Mouse (Mus musculus): Measurements from ENCODE around the gene Akr1a1.
A peak's percentile ranks its signal among the peaks of the same experiment; 100 is the strongest.
"Not testable (repeated sequence)": the region's sequence is repeated elsewhere in the genome, so short reads cannot be mapped to it uniquely, and the experiment has no call there.

The Akr1a1 gene

GRCm38 (mm10) chr4:116650924-116651796 lies at the start of gene Akr1a1:
Akr1a1 (minus strand) TSS chr4:116651680.
- peak; percentile 83 for DNase-seq

DNA sequence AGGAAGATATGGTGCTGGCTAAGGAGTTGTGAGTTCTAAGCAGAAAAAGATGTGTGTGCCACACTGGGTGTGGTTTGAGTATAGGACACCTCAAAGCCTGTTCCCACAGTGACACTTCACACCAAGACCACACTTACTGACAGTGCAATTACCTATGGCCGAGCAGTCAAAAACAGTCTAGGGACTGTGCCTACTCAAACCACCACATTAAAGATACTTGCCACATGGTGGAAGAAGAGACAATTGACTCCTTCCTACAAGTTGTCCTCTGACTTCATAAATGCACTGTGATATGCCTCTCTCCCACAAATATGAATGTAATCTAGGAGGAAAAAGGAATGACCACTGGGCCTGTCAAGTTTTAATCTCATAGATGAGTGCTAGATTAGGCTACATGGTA lies 49.5 kb upstream of the Akr1a1 start:
- no peak for DNase-seq

DNA sequence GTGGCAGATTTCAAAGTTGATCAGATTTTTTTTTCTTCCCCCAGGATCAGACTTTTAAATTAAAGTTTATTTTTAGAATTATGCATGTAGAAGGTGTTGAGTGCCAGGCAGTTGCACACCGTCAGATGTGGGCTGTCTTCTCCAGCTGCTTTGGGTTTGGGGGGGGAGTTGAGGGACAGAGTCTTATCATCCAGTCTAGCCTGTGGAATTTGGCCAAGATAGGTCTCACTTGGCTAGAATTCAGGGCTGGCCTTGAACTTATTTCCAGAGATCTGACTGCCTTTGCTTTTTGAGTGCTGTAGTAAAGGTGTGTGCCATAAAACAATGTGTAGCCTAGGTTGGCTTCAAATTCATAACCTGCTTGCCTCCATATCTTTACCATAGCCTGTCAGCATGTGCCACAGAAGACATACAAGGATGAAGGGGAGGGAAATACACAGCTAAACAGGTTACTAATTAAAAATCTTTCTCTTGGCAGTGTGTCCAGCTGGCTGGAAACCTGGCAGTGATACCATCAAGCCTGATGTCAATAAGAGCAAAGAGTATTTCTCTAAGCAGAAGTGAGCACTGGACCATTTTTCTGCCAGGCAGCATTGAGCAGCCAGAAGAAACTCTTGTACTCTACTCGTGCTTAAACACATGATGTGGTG lies 47.3 kb upstream of the Akr1a1 start:
- no peak for DNase-seq

GRCm38 (mm10) chr4:116693785-116694184 lies 42.3 kb upstream of the Akr1a1 start:
- no peak for DNase-seq

DNA sequence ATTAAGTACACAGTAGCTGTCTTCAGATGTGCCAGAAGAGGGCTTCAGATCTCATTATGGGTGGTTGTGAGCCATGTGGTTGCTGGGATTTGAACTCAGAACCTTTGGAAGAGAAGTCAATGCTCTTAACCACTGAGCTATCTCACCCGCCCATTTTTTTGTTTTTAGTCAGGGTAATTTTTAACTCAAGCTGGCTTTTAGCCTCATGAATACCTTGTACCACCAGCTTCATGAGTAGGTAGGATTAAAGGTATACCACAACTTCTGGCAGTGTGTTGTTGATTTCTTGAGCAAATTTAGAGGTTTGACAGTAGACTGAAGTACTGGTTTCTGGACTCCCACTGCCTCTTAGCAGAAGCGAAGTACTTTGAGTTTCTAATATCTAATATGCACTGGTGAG lies 40.7 kb upstream of the Akr1a1 start:
- no peak for DNase-seq

- DNase-seq = no peak
Measured at GRCm38 (mm10) chr4:116689309-116689876, 37.9 kb upstream of the Akr1a1 start.

DNA sequence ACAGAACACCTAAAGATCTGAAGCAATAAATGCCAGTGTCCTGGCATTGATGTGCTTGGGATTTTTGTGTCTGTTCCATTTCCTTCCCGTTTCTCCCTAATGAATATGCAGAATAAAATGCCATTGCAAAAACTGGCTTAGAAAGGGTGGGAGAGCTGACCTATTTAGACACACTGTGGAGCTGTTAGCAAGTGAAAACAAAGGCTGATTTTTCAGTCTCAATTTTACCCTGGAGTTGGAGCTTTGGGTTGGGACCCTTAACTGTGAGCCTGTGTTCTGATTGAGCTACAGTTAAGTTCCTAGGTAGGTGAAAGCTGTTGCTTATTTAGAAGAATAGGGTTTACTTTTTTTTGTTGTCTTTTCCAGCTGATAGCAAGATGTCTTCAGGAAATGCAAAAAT lies 35.6 kb upstream of the Akr1a1 start:
- no peak for DNase-seq

- peak; percentile 88 for DNase-seq
Measured at GRCm38 (mm10) chr4:116685402-116686061, 34.1 kb upstream of the Akr1a1 start, which contains the start of gene Prdx1. Prdx1 (plus strand) TSS chr4:116685544.

DNA sequence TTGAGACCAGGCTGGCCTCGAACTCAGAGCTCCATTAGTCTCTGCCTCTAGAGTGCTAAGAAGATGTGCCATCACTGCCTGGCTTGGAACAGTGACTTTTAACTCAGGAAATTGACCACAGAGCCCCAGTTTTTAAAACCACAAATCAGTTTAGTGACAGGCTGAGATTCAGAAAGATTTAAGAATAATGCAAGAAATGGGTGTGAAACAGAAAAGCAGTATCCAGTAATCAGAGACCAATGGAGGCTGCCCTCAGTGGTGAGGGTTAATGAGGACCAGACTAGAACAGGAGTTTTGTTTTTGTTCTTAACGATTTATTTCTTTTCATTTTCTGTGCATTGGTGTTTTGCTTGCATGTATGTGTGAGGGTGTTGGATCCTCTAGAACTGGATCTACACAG lies 33.2 kb upstream of the Akr1a1 start:
- DNase-seq = no peak

DNA sequence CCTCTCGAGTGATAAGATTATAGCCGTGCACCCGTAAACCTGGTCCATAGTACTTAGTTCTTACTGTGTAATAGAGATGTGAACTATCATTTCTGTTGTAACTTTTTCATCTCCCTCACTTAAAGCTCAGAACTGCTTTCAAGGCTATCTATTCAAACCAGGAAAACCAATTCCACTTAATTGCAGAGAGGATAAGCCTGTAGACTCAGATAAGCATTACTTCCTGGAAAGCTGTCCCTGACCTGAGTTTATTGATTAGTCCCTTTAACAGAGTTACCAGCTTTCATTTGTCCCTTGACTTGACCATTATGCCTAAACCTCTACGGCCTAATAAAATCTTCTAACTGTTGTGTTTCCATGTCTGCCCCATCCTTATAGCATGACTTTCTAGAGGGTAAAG lies 32.5 kb upstream of the Akr1a1 start:
- no peak for DNase-seq

DNA sequence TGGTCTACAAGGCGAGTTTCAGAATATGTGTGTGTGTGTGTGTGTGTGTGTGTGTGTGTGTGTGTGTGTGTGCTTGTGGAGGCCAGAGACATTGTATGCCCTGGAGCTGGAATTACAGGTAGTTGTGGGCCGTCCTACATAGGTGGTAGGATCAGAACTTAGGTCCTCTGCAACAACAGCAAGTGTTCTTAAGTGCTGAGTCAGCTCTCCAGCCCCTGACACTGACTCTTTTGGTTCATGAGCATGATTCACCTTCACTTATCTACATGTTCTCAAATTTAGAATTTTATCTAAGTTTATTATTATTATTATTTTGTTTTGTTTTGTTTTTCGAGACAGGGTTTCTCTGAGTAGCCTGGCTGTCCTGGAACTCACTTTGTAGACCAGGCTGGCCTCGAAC lies 29.0 kb upstream of the Akr1a1 start:
- not testable (repeated sequence) for DNase-seq

DNA sequence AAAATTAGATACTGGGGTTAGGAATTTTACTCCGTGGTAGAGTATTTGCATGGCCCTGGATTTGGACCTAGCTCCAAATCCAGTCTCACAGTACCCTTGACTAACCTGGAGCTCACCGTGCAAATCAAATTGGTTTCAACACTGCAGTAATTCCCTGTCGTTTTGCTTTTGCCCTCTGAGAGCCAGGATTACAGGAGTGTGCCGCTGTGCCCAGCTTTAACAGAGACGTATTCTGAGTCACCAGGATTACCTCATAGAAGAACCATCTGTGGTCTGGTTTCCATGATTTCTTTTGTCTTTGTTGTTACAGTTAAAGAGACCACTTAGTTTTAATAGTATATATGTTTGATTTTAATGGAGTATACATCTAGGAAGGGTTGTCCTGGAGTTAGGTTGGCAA lies 27.7 kb upstream of the Akr1a1 start:
- DNase-seq = no peak

GRCm38 (mm10) chr4:116677808-116678207 lies 26.3 kb upstream of the Akr1a1 start:
- no peak for DNase-seq

DNA sequence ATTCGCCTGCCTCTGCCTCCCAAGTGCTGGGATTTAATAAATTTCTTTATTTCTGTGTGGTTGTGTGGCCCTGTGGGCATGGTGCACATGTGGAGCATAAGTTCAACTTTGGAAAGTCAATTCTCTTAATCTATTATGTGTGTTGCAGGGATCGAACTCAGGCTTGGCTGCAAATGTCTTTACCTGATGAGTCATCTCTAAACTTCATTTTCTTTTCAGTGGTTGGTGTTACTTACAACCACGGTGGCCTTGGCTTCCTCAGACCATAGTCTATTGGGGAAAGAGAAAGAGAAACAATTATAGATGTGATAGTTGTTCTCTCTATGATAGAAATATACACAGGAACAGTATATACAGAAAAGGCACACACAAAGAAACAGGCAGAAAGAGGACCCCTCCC lies 24.5 kb upstream of the Akr1a1 start:
- DNase-seq = no peak

GRCm38 (mm10) chr4:116674761-116675160 lies 23.3 kb upstream of the Akr1a1 start:
- not testable (repeated sequence) for DNase-seq

DNA sequence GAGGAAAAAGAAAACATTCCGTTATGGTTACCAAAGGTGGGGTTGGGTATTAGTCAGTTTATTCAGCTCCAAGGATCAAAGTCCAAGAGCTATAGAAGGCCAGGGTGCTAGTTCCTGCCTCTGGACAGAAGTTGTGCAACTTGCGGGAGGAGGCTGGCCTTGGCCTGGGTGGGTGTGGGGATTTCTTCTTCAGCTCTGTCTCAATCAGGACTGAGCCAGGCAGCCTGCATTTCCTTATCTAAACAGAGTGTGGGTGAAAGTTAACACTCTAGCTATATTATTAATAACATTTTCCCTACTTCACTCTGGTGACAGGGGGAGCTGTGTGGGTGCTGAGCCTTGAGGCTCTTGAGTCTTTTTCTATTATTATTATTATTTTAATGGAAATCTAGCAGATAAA lies 21.3 kb upstream of the Akr1a1 start:
- no peak for DNase-seq

DNA sequence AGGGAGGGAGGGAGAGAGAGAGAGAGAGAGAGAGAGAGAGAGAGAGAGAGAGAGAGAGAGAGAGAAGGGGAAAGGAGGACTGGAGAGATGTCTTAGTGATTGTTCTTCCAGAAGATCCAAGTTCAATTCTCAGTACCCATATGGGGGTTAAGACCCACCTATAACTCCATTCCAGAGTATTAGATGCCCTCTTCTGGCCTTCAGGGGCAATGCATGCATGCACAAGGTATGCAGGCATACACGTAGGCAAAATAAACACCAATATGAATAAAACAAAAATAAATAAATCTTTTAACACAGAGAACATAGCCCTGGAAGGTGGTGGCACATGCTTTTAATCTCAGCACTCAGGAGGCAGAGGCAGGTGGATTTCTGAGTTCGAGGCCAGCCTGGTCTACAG lies 17.8 kb upstream of the Akr1a1 start:
- no peak for DNase-seq

DNA sequence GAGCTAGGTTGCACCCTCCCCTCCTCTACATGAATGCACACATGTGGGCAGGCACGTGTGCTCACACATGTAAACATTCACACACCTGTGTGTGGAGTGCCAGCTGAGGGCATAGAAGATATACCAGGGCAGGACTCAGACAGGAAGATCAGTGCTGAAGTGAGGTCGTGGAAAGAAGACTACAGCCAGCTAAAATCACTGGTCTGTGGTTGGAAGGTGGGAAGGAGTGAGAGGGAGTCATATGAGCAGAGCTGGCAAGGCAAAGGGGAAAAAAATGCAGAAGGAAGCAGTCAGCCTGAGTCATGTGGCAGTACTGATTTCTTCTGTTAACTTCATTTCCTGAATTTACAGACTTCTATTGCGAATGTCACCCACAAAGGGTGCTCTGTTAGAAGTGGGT lies 16.7 kb upstream of the Akr1a1 start:
- no peak for DNase-seq

DNA sequence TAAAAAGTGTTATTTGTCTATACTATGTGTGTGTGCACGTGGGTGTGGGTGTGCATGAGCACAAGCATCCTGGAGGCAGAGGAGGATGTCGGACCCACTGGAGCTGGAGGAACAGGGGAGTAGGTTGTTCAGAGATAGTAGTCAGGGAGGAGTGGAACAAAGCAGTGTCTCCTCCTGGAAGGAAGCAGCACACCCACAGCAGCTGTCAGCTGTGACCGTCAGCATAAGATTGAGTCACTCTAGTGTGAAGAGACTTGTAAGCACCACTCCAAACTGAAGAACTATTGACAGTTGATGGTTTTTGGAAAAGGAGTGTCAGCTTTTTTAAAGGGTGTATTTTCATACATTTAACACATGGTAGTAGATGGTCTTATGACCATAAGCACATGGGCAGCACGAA lies 15.1 kb upstream of the Akr1a1 start:
- DNase-seq = no peak

DNA sequence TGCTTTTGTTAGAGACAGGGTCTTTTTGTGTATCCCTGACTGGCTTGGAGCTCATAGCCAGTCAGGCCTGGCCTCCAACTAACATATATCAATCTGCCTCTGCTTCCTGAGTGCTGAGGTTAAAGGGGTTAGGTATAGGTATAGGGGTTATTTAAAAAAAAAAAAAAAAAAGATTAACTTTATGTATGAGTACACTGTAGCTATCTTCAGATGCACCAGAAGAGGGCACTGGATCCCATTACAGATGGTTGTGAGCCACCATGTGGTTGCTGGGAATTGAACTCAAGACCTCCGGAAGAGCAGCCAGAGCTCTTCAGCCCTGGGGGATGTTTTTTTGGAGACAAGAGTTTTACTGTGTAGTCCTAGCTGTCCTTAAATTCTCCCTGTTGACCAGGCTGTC lies 10.5 kb upstream of the Akr1a1 start:
- no peak for DNase-seq

DNA sequence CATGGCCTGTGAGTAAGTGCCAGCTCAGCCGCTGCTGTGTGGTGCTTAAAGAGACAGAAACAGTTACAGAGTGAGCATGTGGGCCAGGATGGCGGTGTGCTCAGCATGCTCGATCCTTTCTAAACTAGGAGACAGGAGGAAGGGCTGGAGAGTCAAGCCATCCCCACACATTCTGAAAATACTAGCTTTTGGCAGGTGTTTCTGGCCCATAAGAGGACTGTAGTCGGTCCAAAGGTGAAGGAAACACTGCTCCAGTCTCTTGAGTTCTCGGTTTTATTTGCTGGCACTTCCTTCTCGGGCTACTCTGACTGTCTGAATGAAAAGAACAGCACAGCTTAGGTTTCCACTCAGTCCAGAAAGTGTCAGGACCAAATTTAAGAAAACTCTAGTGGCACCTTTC lies 9.3 kb upstream of the Akr1a1 start:
- no peak for DNase-seq

- not testable (repeated sequence) for DNase-seq
Measured at GRCm38 (mm10) chr4:116659916-116660315, 8.4 kb upstream of the Akr1a1 start.

GRCm38 (mm10) chr4:116659474-116659873 lies 8.0 kb upstream of the Akr1a1 start:
- DNase-seq = no peak

GRCm38 (mm10) chr4:116657971-116658370 lies 6.5 kb upstream of the Akr1a1 start:
- no peak for DNase-seq
